Mouse (Mus musculus): Measurements from ENCODE around the gene Cep135. TPM values are rescaled to one million over a fixed set of nuclear protein-coding genes. Genes with fewer than 3 reads are reported as not detected.

The Cep135 gene
- polyA plus RNA-seq, 1 experiment from 2014 or later = 10.8 TPM

GRCm38 (mm10) chr5:76645091-76645868 is 56.8 kb downstream of the Cep135 start:
- Histone ChIP-seq H3K36me3 (peaks cover 39% of the 10 kb centered on the region), H3K27ac (no peak overlapping the region), H3K4me1 (no peaks in the 10 kb centered on the region), H3K9me3 (no peaks in the 10 kb centered on the region), H3K4me2 (replicated peaks) (no peak overlapping the region), H3K27me3 (no peaks in the 10 kb centered on the region), H3K4me3 (no peak overlapping the region), H3K9ac (no peak overlapping the region)
- 92% methylated on average over 10 of the region's 10 CpGs for WGBS
- no peak for ATAC-seq (ENCODE audit: insufficient number of reproducible peaks, insufficient read depth, low FRiP score, low TSS enrichment)

- Histone ChIP-seq H3K27me3 (no peaks in the 10 kb centered on the region), H3K4me2 (replicated peaks) (no peak overlapping the region), H3K4me3 (no peak overlapping the region), H3K4me1 (no peaks in the 10 kb centered on the region), H3K36me3 (no peaks in the 10 kb centered on the region), H3K9me3 (no peaks in the 10 kb centered on the region), H3K9ac (no peak overlapping the region), H3K27ac (no peak overlapping the region)
- no peak for ATAC-seq (ENCODE audit: insufficient number of reproducible peaks, insufficient read depth, low FRiP score, low TSS enrichment)
- 79% methylated on average over 4 of the region's 4 CpGs for WGBS
Observed at GRCm38 (mm10) chr5:76649897-76650296, 61.4 kb downstream of the Cep135 start.

GRCm38 (mm10) chr5:76651151-76651725 is 62.7 kb downstream of the Cep135 start:
- no peaks in the 10 kb centered on the region for H3K36me3 ChIP-seq
- WGBS = 68% methylated on average over 5 of the region's 5 CpGs
- no peak for ATAC-seq (ENCODE audit: insufficient number of reproducible peaks, insufficient read depth, low FRiP score, low TSS enrichment)
- no peaks in the 10 kb centered on the region for H3K9me3 ChIP-seq
- no peaks in the 10 kb centered on the region for H3K27me3 ChIP-seq
- H3K27ac ChIP-seq = no peak overlapping the region
- H3K4me3 ChIP-seq = no peak overlapping the region
- no peak overlapping the region for H3K4me2 ChIP-seq (replicated peaks)
- no peak overlapping the region for H3K9ac ChIP-seq
- H3K4me1 ChIP-seq = no peaks in the 10 kb centered on the region

- 92% methylated on average over 2 of the region's 2 CpGs for WGBS
Observed at GRCm38 (mm10) chr5:76656212-76656611, 67.7 kb downstream of the Cep135 start, which contains the start of gene C530008M17Rik. Gene C530008M17Rik, plus strand, starts transcription at chr5:76656512.

GRCm38 (mm10) chr5:76657245-76658083 is 69.0 kb downstream of the Cep135 start:
- H3K4me1 ChIP-seq = 0 out of 2 replicates have a peak, but pooled peaks cover 2% of the 10 kb centered on the region
- no peaks in the 10 kb centered on the region for H3K36me3 ChIP-seq
- no peaks in the 10 kb centered on the region for H3K27me3 ChIP-seq
- no peaks in the 10 kb centered on the region for H3K9me3 ChIP-seq
- 1% methylated on average over 68 of the region's 80 CpGs for WGBS
- H3K27ac ChIP-seq = peak overlapping the region; percentile 83
- peak; percentile 88 for ATAC-seq (ENCODE audit: insufficient number of reproducible peaks, insufficient read depth, low FRiP score, low TSS enrichment)
- H3K4me3 ChIP-seq = peak overlapping the region; percentile 69
- H3K9ac ChIP-seq = peak overlapping the region; percentile 85
- peak overlapping the region; percentile 80 for H3K4me2 ChIP-seq (replicated peaks)

More at GRCm38 (mm10) chr5:76656212-76656611, 67.7 kb downstream of the Cep135 start, which contains the start of gene C530008M17Rik:
- peak within 1 kb of the TSS; percentile 69 for H3K4me3 ChIP-seq
- 0 out of 2 replicates have a peak, but pooled peaks cover 2% of the 10 kb centered on the region for H3K4me1 ChIP-seq
- no peaks in the 10 kb centered on the region for H3K27me3 ChIP-seq
- H3K36me3 ChIP-seq = no peaks in the 10 kb centered on the region
- peak within 1 kb of the TSS; percentile 85 for H3K9ac ChIP-seq
- ATAC-seq (ENCODE audit: insufficient number of reproducible peaks, insufficient read depth, low FRiP score, low TSS enrichment) = no peak
- H3K9me3 ChIP-seq = no peaks in the 10 kb centered on the region
- H3K4me2 ChIP-seq (replicated peaks) = peak within 1 kb of the TSS; percentile 80
- H3K27ac ChIP-seq = 0 out of 2 replicates have a peak within 1 kb of the TSS, but pooled peaks have one; percentile 83

GRCm38 (mm10) chr5:76658084-76658934 is 69.8 kb downstream of the Cep135 start:
- H3K36me3 ChIP-seq = no peaks in the 10 kb centered on the region
- no peaks in the 10 kb centered on the region for H3K9me3 ChIP-seq
- peak overlapping the region; percentile 83 for H3K27ac ChIP-seq
- 0 out of 2 replicates have a peak, but pooled peaks cover 2% of the 10 kb centered on the region for H3K4me1 ChIP-seq
- H3K27me3 ChIP-seq = no peaks in the 10 kb centered on the region
- H3K4me3 ChIP-seq = peak overlapping the region; percentile 69
- peak overlapping the region; percentile 80 for H3K4me2 ChIP-seq (replicated peaks)
- ATAC-seq (ENCODE audit: insufficient number of reproducible peaks, insufficient read depth, low FRiP score, low TSS enrichment) = peak; percentile 68
- peak overlapping the region; percentile 85 for H3K9ac ChIP-seq
- 1% methylated on average over 38 of the region's 38 CpGs for WGBS

GRCm38 (mm10) chr5:76659958-76660635 is 71.6 kb downstream of the Cep135 start:
- Histone ChIP-seq H3K27ac (no peak overlapping the region), H3K9ac (no peak overlapping the region), H3K27me3 (no peaks in the 10 kb centered on the region), H3K4me1 (0 out of 2 replicates have a peak, but pooled peaks cover 2% of the 10 kb centered on the region), H3K4me3 (no peak overlapping the region), H3K9me3 (no peaks in the 10 kb centered on the region), H3K36me3 (no peaks in the 10 kb centered on the region), H3K4me2 (replicated peaks) (no peak overlapping the region)
- WGBS = 86% methylated on average over 8 of the region's 8 CpGs
- no peak for ATAC-seq (ENCODE audit: insufficient number of reproducible peaks, insufficient read depth, low FRiP score, low TSS enrichment)

- Histone ChIP-seq H3K9ac (no peak overlapping the region), H3K4me2 (replicated peaks) (no peak overlapping the region), H3K9me3 (no peaks in the 10 kb centered on the region), H3K4me1 (0 out of 2 replicates have a peak, but pooled peaks cover 2% of the 10 kb centered on the region), H3K27ac (no peak overlapping the region), H3K36me3 (no peaks in the 10 kb centered on the region), H3K4me3 (no peak overlapping the region), H3K27me3 (no peaks in the 10 kb centered on the region)
- no peak for ATAC-seq (ENCODE audit: insufficient number of reproducible peaks, insufficient read depth, low FRiP score, low TSS enrichment)
- 92% methylated on average over 4 of the region's 4 CpGs for WGBS
Observed at GRCm38 (mm10) chr5:76661310-76661709, 72.8 kb downstream of the Cep135 start.

- no peak overlapping the region for H3K4me2 ChIP-seq (replicated peaks)
- H3K9ac ChIP-seq = no peak overlapping the region
- no peak overlapping the region for H3K4me3 ChIP-seq
- WGBS = 78% methylated on average over 7 of the region's 7 CpGs
- H3K27ac ChIP-seq = no peak overlapping the region
- H3K36me3 ChIP-seq = no peaks in the 10 kb centered on the region
- no peaks in the 10 kb centered on the region for H3K9me3 ChIP-seq
- H3K27me3 ChIP-seq = no peaks in the 10 kb centered on the region
- H3K4me1 ChIP-seq = 0 out of 2 replicates have a peak, but pooled peaks cover 2% of the 10 kb centered on the region
- ATAC-seq (ENCODE audit: insufficient number of reproducible peaks, insufficient read depth, low FRiP score, low TSS enrichment) = no peak
Observed at GRCm38 (mm10) chr5:76664936-76665335, 76.4 kb downstream of the Cep135 start.

GRCm38 (mm10) chr5:76665421-76665820 is 76.9 kb downstream of the Cep135 start:
- no peak for ATAC-seq (ENCODE audit: insufficient number of reproducible peaks, insufficient read depth, low FRiP score, low TSS enrichment)
- Histone ChIP-seq H3K27ac (no peak overlapping the region), H3K4me2 (replicated peaks) (no peak overlapping the region)

More at GRCm38 (mm10) chr5:76665421-76665820, 76.9 kb downstream of the Cep135 start:
- Histone ChIP-seq H3K36me3 (no peaks in the 10 kb centered on the region), H3K9ac (no peak overlapping the region), H3K4me3 (no peak overlapping the region), H3K9me3 (no peaks in the 10 kb centered on the region), H3K27me3 (no peaks in the 10 kb centered on the region), H3K4me1 (no peaks in the 10 kb centered on the region)
- 44% methylated on average over 7 of the region's 7 CpGs for WGBS
